Mouse (Mus musculus) liver, embryonic 14 days (tissue): ENCODE measurements around the gene Nagpa. TPM values are rescaled to one million over a fixed set of nuclear protein-coding genes. Genes with fewer than 3 reads are reported as not detected.

Experiments
- polyA plus RNA-seq: library from polyadenylated mRNA; depleted of rRNA; stranded (reverse); fragments of >200 nt; gene quantifications from 2 replicates; pipeline ENCODE4 v1.2.3, GENCODE M21; 2012; rRNA removed

The Nagpa gene
- polyA plus RNA-seq: 10.7 and 10.8 TPM in 2 replicates

GRCm38 (mm10) chr16:5203668-5204433, at the start of gene Nagpa:
Gene Nagpa, minus strand, starts transcription at chr16:5204012.

GRCm38 (mm10) chr16:5233418-5234313, 29.9 kb upstream of the Nagpa start, which contains the start of gene Alg1:
Gene Alg1, plus strand, starts transcription at chr16:5233621.

GRCm38 (mm10) chr16:5222140-5222539, 18.3 kb upstream of the Nagpa start, which contains the start of gene AU021092:
Gene AU021092, minus strand, starts transcription at chr16:5222299.

GRCm38 (mm10) chr16:5147037-5147385, 56.8 kb downstream of the Nagpa start, which contains the start of gene Sec14l5:
Gene Sec14l5, plus strand, starts transcription at chr16:5147109.

Other genes starting within 250 kb of the Nagpa start
- gene Anks3, start 239.8 kb downstream of the Nagpa start, polyA plus RNA-seq: 15.7 and 16.9 TPM in 2 replicates
- gene Sept12, start 206.2 kb downstream of the Nagpa start, polyA plus RNA-seq: not detected in 2 replicates
- gene Smim22, start 196.7 kb downstream of the Nagpa start, polyA plus RNA-seq: 11.0 and 11.4 TPM in 2 replicates
- 26.7 and 35.6 TPM in 2 replicates for gene Rogdi, start 190.5 kb downstream of the Nagpa start, polyA plus RNA-seq
- gene Glyr1, start 154.1 kb downstream of the Nagpa start, polyA plus RNA-seq: 26.4 and 29.9 TPM in 2 replicates
- gene Ubn1, start 154.0 kb downstream of the Nagpa start, polyA plus RNA-seq: 10.1 and 14.1 TPM in 2 replicates
- gene Ppl, start 71.6 kb downstream of the Nagpa start, polyA plus RNA-seq: 0.27 and 0.54 TPM in 2 replicates
- gene Sec14l5, start 56.9 kb downstream of the Nagpa start, polyA plus RNA-seq: 0.01 and 0.02 TPM in 2 replicates
- 0.46 and 0.55 TPM in 2 replicates for gene AU021092, start 18.3 kb upstream of the Nagpa start, polyA plus RNA-seq
- gene Alg1, start 29.6 kb upstream of the Nagpa start, polyA plus RNA-seq: 9.9 and 11.4 TPM in 2 replicates
- 9.9 and 11.4 TPM in 2 replicates for gene Eef2kmt, start 52.0 kb upstream of the Nagpa start, polyA plus RNA-seq